Mouse (Mus musculus) ZHBTc4 (cell line): ENCODE data around the gene Tmem44.

Experiments
- DNase-seq: peaks from one replicate; pipeline ENCODE4 v3.0.0-alpha.2; 2011; ENCODE audit warnings: low read depth, low spot score

Gene Tmem44

GRCm38 (mm10) chr16:30552621-30553338 is 2.1 kb upstream of the Tmem44 start:
- no peak for DNase-seq

- peak; percentile 85 for DNase-seq
Observed at GRCm38 (mm10) chr16:30549966-30550747, 485 bp downstream of the Tmem44 start.

- DNase-seq, result no peak
Observed at GRCm38 (mm10) chr16:30549516-30549915, 1.1 kb downstream of the Tmem44 start.

- no peak for DNase-seq
Observed at GRCm38 (mm10) chr16:30548291-30548690, 2.4 kb downstream of the Tmem44 start.

- no peak for DNase-seq
Observed at GRCm38 (mm10) chr16:30544693-30545092, 5.9 kb downstream of the Tmem44 start.

GRCm38 (mm10) chr16:30543386-30543785 is 7.3 kb downstream of the Tmem44 start:
- no peak for DNase-seq

- no peak for DNase-seq
Observed at GRCm38 (mm10) chr16:30542826-30543225, 7.8 kb downstream of the Tmem44 start.

GRCm38 (mm10) chr16:30540107-30541001 is 10.3 kb downstream of the Tmem44 start:
- DNase-seq, result no peak

GRCm38 (mm10) chr16:30539433-30539832 is 11.2 kb downstream of the Tmem44 start:
- peak; percentile 86 for DNase-seq

GRCm38 (mm10) chr16:30535075-30535474 is 15.6 kb downstream of the Tmem44 start:
- no peak for DNase-seq

- no peak for DNase-seq
Observed at GRCm38 (mm10) chr16:30533592-30533991, 17.1 kb downstream of the Tmem44 start.

- DNase-seq, result no peak
Observed at GRCm38 (mm10) chr16:30532929-30533328, 17.7 kb downstream of the Tmem44 start.

GRCm38 (mm10) chr16:30531761-30532406 is 18.8 kb downstream of the Tmem44 start:
- DNase-seq, result peak; percentile 70

GRCm38 (mm10) chr16:30530815-30531214 is 19.8 kb downstream of the Tmem44 start:
- DNase-seq, result peak; percentile 70

GRCm38 (mm10) chr16:30528386-30528785 is 22.3 kb downstream of the Tmem44 start:
- no peak for DNase-seq

GRCm38 (mm10) chr16:30527889-30528288 is 22.8 kb downstream of the Tmem44 start:
- no peak for DNase-seq

GRCm38 (mm10) chr16:30525756-30526155 is 24.9 kb downstream of the Tmem44 start:
- no peak for DNase-seq

- no peak for DNase-seq
Observed at GRCm38 (mm10) chr16:30524481-30524880, 26.2 kb downstream of the Tmem44 start.

- peak; percentile 92 for DNase-seq
Observed at GRCm38 (mm10) chr16:30522253-30522940, 28.2 kb downstream of the Tmem44 start.

GRCm38 (mm10) chr16:30521147-30521546 is 29.5 kb downstream of the Tmem44 start:
- peak; percentile 70 for DNase-seq

GRCm38 (mm10) chr16:30520361-30520823 is 30.2 kb downstream of the Tmem44 start:
- DNase-seq, result peak; percentile 73
